Mouse (Mus musculus) 3134 (cell line): Measurements from ENCODE around the gene Adamts17.
A peak's percentile ranks its signal among the peaks of the same experiment; 100 is the strongest.

Source experiments
- DNase-seq: peaks from one replicate; pipeline ENCODE4 v3.0.0-alpha.2; 2011; ENCODE audit warnings: low spot score; ENCODE audit not compliant: insufficient read length; ENCODE audit errors: extremely low read depth

The Adamts17 gene

GRCm38 (mm10) chr7:66839463-66840007, at the start of gene Adamts17:
Adamts17 (plus strand) TSS chr7:66839735.
- DNase-seq, result peak; percentile 38

DNA sequence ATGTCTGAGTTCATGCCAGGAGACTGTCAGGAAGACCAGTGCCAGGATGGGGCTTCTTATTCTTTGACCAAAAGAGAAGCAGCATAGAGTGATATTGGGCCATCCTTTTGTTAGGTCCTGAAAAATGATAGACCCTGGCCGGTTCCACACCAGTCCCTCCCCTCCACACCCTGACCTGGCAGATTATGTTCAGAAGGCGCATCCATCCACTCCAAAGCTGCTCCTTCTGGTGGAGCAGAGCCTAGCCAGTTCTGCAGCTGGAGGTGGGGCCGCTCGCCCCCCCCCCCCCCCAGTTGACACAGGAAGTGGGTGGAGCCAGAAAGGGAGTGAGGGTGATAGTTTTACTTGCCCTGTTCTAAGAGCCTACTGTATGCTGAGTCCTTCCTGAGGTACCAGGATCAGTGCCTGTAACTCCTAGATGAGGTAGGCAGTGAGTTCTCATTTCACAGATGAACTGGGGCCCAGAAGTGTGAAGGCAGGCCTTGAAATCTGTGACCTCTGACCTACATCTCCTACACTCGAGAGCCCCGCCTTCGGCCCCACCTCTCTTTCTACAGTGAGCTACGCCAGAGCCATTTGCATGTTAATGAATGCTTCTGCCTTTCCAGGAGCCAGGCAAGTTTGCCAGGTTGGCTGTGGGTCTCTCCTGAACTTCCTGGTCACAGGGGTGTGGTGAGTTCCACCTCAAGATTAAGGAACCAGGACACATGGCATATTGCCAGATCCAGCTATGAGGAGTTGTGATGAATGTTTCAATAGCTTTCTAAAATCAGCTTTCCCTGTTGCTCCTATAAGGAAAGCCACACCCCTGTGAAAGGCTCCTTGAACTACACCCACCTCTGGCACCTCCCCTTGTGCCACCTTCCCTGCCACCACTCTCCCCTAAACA, 49.4 kb upstream of the Adamts17 start:
- no peak for DNase-seq

- DNase-seq, result no peak
These were observed 48.5 kb upstream of the Adamts17 start for GRCm38 (mm10) chr7:66791022-66791421.

GRCm38 (mm10) chr7:66796909-66797308, 42.6 kb upstream of the Adamts17 start:
- DNase-seq, result no peak

- DNase-seq, result no peak
These were observed 42.2 kb upstream of the Adamts17 start for GRCm38 (mm10) chr7:66797345-66797744.

DNA sequence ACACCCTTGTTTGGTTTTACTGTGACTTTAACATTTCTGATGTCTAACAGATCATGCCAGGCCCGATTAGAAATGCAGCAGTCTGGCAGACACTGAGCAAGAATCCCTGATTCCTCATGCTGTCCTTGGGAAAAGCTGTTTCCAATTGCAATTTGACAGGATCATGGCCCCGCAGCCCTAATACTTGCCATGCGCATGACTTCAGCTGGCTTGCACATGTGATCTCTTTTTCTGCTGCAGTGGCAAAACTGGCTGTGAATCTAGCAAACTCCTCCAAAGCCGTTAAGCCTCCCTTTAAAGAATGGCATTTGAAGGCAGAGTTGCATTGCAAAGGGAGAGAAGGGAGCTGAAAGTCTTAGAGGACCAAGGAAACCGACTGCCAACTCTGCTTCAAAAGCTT, 40.7 kb upstream of the Adamts17 start:
- no peak for DNase-seq

GRCm38 (mm10) chr7:66800784-66801183, 38.8 kb upstream of the Adamts17 start:
- no peak for DNase-seq

- DNase-seq, result peak; percentile 29
These were observed 37.8 kb upstream of the Adamts17 start for GRCm38 (mm10) chr7:66801785-66802184.

DNA sequence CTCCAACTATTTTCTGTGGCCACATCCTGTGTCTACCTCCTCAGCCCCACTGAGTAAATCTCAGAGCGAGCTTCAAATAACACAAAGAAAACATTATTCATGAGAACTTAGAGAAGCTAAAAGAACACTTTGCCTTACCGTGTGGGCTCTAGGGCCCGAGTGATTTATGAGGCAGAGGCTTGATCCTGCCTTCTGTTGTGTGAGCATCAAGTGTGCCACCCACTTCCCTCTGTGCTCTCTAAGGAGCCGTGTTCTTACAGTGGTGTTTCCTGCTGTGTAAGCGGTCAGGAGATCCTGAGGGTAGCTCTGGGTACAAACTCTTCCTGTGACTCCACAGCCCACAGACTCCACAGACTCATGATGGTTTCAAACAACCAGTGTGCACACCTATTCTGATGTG, 35.7 kb upstream of the Adamts17 start:
- no peak for DNase-seq

DNA sequence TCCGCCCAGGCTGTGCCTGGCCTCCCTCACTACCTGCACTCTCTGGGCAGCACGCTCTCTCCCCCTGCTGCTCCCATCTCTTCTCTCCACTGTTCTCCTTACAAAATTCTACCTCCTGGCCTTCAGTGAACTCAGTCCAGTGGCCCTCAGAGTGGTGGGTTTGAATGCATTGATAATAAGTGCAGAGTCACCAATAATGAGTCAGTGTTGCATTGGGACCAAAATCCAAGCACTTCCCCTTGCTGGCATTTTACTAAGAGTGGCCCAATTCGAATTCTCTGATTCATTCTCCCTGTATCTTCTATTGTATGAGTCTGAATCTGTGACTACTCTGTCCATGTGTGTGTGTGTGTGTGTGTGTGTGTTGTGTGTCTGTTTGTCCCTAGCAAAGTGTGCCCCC, 32.7 kb upstream of the Adamts17 start:
- DNase-seq, result no peak

GRCm38 (mm10) chr7:66810436-66810835, 29.1 kb upstream of the Adamts17 start:
- DNase-seq, result no peak

DNA sequence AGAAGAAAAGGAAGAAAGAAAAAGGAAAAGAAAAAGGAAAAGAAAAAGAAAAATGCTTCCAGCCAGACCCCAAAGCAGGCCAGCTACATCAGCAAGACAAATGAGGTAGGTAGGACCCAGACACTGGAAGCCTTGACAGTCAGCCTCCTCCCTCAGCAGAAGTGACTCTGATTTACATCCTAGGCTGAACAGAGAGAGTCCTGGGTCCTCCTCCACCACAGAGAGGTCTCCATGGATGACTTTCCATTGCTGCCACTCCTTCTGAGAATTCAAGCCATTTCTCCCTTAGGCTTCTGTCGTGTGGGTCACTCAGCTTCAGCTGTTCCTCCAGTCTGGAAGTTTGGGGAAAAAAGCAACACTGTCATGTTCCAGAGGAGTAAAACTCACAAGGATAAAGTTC, 28.2 kb upstream of the Adamts17 start:
- no peak for DNase-seq

DNA sequence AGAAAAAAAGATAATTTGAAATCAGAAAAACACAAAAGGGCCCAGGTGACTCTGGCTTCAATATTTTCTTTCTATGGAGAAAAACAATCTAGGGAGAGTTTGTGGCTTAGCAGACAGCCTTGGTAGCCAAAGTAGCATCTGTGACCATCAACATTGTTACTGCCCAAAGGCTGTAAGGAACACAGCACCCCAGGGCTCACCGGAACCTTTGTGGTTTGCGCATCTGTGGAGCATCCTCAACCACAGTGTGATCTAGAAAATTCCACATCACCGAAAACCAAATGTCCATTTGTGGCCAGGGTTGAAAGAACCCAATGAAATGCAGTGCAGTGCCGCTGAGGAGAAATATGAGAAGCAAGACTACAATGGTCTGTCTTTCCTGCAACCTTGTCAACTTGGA, 27.2 kb upstream of the Adamts17 start:
- DNase-seq, result peak; percentile 42

GRCm38 (mm10) chr7:66812737-66813136, 26.8 kb upstream of the Adamts17 start:
- DNase-seq, result peak; percentile 68

DNA sequence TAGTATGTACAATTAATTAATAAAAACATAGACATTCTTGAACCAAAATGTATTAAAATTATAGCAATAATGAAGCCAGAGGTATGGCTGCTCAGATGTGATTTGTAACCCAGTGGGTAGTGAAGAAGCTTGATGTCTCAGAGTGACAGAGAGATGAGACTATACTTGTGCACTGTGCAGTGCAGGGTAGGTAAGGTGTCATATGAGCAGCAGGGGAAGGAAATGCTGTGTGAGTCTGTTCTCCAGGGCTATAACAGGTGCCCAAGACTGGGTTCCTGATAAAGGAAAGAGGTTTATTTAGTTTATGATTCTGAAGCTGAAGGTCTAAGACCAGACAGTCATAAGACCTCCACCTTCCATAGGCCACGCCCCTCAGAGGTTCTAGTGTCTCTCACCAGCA, 26.4 kb upstream of the Adamts17 start:
- DNase-seq, result no peak

- DNase-seq, result no peak
These were observed 24.0 kb upstream of the Adamts17 start for GRCm38 (mm10) chr7:66815526-66815925.

DNA sequence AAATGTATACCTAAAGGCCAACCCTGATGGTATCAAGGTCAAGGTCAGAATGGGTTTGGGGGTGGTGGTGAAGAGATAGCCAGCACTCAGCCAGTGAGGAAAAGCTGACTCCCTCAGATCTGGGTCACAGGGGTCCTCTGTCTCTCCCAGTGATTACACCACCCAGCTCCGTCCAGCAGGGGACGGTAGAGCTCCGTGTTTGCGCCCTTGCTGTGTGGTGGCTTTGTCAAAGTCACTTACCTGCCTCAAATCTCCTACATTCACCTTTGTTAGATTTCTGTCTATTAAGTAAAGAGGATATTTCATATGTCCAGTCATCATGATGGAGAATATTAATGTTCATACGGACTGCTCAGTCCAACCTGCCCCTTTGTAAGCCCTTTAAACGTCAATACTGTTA, 19.5 kb upstream of the Adamts17 start:
- DNase-seq, result no peak

DNA sequence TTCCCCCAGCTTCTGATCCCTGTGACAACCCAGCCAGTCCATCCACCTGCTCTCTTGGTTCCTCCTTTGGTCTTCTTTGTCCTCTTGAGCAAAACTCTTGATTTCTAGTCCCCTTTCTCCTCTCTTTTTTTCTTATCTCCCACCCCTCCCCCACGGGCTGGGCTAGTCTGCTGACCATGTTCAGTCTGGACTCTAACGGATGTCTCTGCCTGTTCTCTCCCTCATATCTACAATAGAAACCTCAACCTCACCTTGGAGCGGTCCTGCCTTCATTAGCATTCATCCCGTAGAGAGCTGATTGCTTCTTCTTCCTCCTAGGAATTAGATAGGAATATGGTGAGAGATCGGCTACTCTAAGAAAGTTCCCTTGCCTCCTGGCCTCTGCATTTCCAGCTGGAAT, 8.7 kb upstream of the Adamts17 start:
- no peak for DNase-seq

- DNase-seq, result no peak
These were observed 8.2 kb upstream of the Adamts17 start for GRCm38 (mm10) chr7:66831295-66831694.

GRCm38 (mm10) chr7:66840008-66840719, 629 bp downstream of the Adamts17 start:
- peak; percentile 5 for DNase-seq

DNA sequence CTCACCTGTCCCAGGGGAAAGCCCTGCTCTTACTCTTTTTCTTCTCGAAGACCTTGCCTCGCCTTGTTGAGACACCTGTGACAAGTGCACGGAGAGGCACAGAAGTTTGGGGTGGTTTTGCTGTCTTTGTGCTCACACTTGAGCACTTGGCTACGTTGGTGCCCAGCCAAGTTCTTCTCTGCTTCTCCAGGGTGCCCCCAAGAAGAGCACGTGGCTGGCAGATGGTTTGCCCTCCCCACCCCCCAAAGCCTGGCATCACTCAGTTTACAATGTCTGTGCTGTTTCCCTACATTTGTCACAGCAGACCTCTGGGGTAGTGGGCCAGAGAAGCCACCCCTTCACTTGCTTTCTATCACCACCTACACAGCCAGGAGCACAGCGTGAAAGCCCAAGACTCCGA, 1.6 kb downstream of the Adamts17 start:
- no peak for DNase-seq

GRCm38 (mm10) chr7:66842021-66842420, 2.5 kb downstream of the Adamts17 start:
- DNase-seq, result no peak
